16 mouse cellular contexts compared by ENCODE assay signal in genomic region chr2:92349589-92350425, GRCm38 (mm10). TPM values are rescaled to one million over a fixed set of nuclear protein-coding genes. Genes with fewer than 3 reads are reported as not detected.
DNase-seq lines count a peak whose midpoint lies in the region; ATAC-seq lines count a peak whose summit lies in the region.
"Had no signal": no experiment of that assay in that cellular context is flagged by ENCODE, and none has a peak within 500 bp of the region (broad histone marks: within the 10 kb centered on the region; RNA-seq: fewer than 3 reads in every experiment).

No protein-coding gene starts in this region.

- H3K4me2 ChIP-seq in hindbrain, embryonic 15.5 days = no peak overlapping the region
- no peak overlapping the region for H3K4me2 ChIP-seq in hindbrain, embryonic 13.5 days
- H3K4me2 ChIP-seq in liver, embryonic 15.5 days = no peak overlapping the region
- H3K4me2 ChIP-seq in liver, embryonic 11.5 days = no peak overlapping the region
- H3K4me2 ChIP-seq: embryonic facial prominence, embryonic 15.5 days; forebrain, embryonic 12.5 days; intestine, embryonic 15.5 days; midbrain, embryonic 13.5 days had no signal

- no peaks in the 10 kb centered on the region; the same call in 1 of the 2 replicates for H3K4me1 ChIP-seq in hindbrain, embryonic 15.5 days (replicated peaks)
- H3K4me1 ChIP-seq in hindbrain, embryonic 13.5 days (replicated peaks) = no peaks in the 10 kb centered on the region
- no peaks in the 10 kb centered on the region; the same call in 1 of the 2 replicates for H3K4me1 ChIP-seq in liver, embryonic 15.5 days (replicated peaks)
- no peaks in the 10 kb centered on the region for H3K4me1 ChIP-seq in liver, embryonic 11.5 days (replicated peaks; ENCODE audit: control insufficient read depth, insufficient read depth, low read length)
- H3K4me1 ChIP-seq: embryonic facial prominence, embryonic 15.5 days; intestine, embryonic 15.5 days had no signal

- DNase-seq in adrenal gland, adult 2 months = peak; percentile 89
- DNase-seq in adrenal gland, postnatal 4 days (ENCODE audit: low spot score in 2 of 2) = no peak
- DNase-seq in liver, embryonic 11.5 days (ENCODE audit: low spot score) = no peak
- DNase-seq in skeletal muscle tissue, adult 2 months (ENCODE audit: low read depth, low spot score) = peak; percentile 58
- DNase-seq in heart, postnatal 4 days = no peak
- DNase-seq: cerebellum, postnatal 36 days; gastrocnemius, postnatal 14 days; lung, adult 18-20 months had no signal

- peak overlapping the region; percentile 42 for H3K27ac ChIP-seq in hindbrain, embryonic 15.5 days (replicated peaks)
- no peak overlapping the region for H3K27ac ChIP-seq in hindbrain, embryonic 13.5 days
- no peak overlapping the region; the same call in 1 of the 2 replicates for H3K27ac ChIP-seq in liver, embryonic 15.5 days (replicated peaks)
- H3K27ac ChIP-seq in liver, embryonic 11.5 days (ENCODE audit: low read depth, low read length) = no peak overlapping the region; the same call in 1 of the 2 replicates
- H3K27ac ChIP-seq: embryonic facial prominence, embryonic 15.5 days; forebrain, embryonic 12.5 days; intestine, embryonic 15.5 days; macrophage; midbrain, embryonic 13.5 days had no signal

- 73% methylated on average over 6 of the region's 6 CpGs for WGBS in hindbrain, embryonic 15.5 days
- WGBS in hindbrain, embryonic 13.5 days = 79% methylated on average over 6 of the region's 6 CpGs
- 60% methylated on average over 6 of the region's 6 CpGs for WGBS in liver, embryonic 15.5 days (ENCODE audit: insufficient replicate concordance)
- 54% methylated on average over 6 of the region's 6 CpGs for whole genome bisulfite sequencing in liver, embryonic 11.5 days

- peaks cover 33% of the 10 kb centered on the region for H3K36me3 ChIP-seq in hindbrain, embryonic 15.5 days
- peaks cover 68% of the 10 kb centered on the region for H3K36me3 ChIP-seq in hindbrain, embryonic 13.5 days
- H3K36me3 ChIP-seq in liver, embryonic 15.5 days (replicated peaks) = no peaks in the 10 kb centered on the region
- peaks cover 11% of the 10 kb centered on the region; the same call in 1 of the 2 replicates for H3K36me3 ChIP-seq in liver, embryonic 11.5 days (ENCODE audit: control insufficient read depth, insufficient read depth, low read length)

- ATAC-seq in hindbrain, embryonic 15.5 days (ENCODE audit: low FRiP score, low read depth) = no peak
- no peak for ATAC-seq in hindbrain, embryonic 13.5 days (ENCODE audit: low FRiP score)
- 0 out of 2 replicates have a peak, but pooled peaks have one; percentile 22 for ATAC-seq in liver, embryonic 15.5 days (ENCODE audit: insufficient read depth)
- no peak for ATAC-seq in liver, embryonic 11.5 days (replicated peaks; ENCODE audit: low FRiP score)
- ATAC-seq: intestine, embryonic 15.5 days; midbrain, embryonic 13.5 days had no signal

- H3K4me3 ChIP-seq in hindbrain, embryonic 15.5 days = no peak overlapping the region
- H3K4me3 ChIP-seq in hindbrain, embryonic 13.5 days = no peak overlapping the region
- no peak overlapping the region for H3K4me3 ChIP-seq in liver, embryonic 15.5 days (replicated peaks)
- no peak overlapping the region for H3K4me3 ChIP-seq in liver, embryonic 11.5 days (ENCODE audit: low read depth, low read length)
- H3K4me3 ChIP-seq: embryonic facial prominence, embryonic 15.5 days; forebrain, embryonic 12.5 days; intestine, embryonic 15.5 days; midbrain, embryonic 13.5 days had no signal

- H3K9ac ChIP-seq in hindbrain, embryonic 15.5 days = no peak overlapping the region
- H3K9ac ChIP-seq in hindbrain, embryonic 13.5 days = no peak overlapping the region
- H3K9ac ChIP-seq in liver, embryonic 15.5 days = no peak overlapping the region
- no peak overlapping the region for H3K9ac ChIP-seq in liver, embryonic 11.5 days (ENCODE audit: low read depth, low read length)
- H3K9ac ChIP-seq: embryonic facial prominence, embryonic 15.5 days; forebrain, embryonic 12.5 days; intestine, embryonic 15.5 days; midbrain, embryonic 13.5 days had no signal

- no peaks in the 10 kb centered on the region for H3K9me3 ChIP-seq in hindbrain, embryonic 15.5 days
- no peaks in the 10 kb centered on the region for H3K9me3 ChIP-seq in hindbrain, embryonic 13.5 days
- H3K9me3 ChIP-seq in liver, embryonic 15.5 days (replicated peaks) = no peaks in the 10 kb centered on the region
- H3K9me3 ChIP-seq in liver, embryonic 11.5 days (ENCODE audit: control insufficient read depth, low read length) = no peaks in the 10 kb centered on the region
- H3K9me3 ChIP-seq: embryonic facial prominence, embryonic 15.5 days; forebrain, embryonic 12.5 days; intestine, embryonic 15.5 days; midbrain, embryonic 13.5 days had no signal

- no peaks in the 10 kb centered on the region for H3K27me3 ChIP-seq in hindbrain, embryonic 15.5 days
- no peaks in the 10 kb centered on the region for H3K27me3 ChIP-seq in hindbrain, embryonic 13.5 days
- no peaks in the 10 kb centered on the region for H3K27me3 ChIP-seq in liver, embryonic 15.5 days
- H3K27me3 ChIP-seq in liver, embryonic 11.5 days (replicated peaks; ENCODE audit: control insufficient read depth, insufficient read depth, low read length) = no peaks in the 10 kb centered on the region
- H3K27me3 ChIP-seq: embryonic facial prominence, embryonic 15.5 days; forebrain, embryonic 12.5 days; intestine, embryonic 15.5 days; midbrain, embryonic 13.5 days had no signal

RNA-seq across cellular contexts. Expression of gene Pex16, which starts 24.7 kb away (rescaled TPM):
- 100 to 1,000 TPM; 102 to 212 TPM for total RNA-seq in adrenal gland, adult 2 months (2021)
- 199 and 254 TPM in 2 replicates for polyA plus RNA-seq in adrenal gland, adult 2 months (2012; rRNA removed)
- total RNA-seq in adrenal gland, postnatal 4 days (2021) = 100 to 1,000 TPM; 133 to 150 TPM
- 37.3 and 40.1 TPM in 2 replicates for polyA plus RNA-seq in hindbrain, embryonic 15.5 days (2015; fragmentation: Nextera tagmentation; extraction: Ambion mirVana)
- 35.7 and 35.8 TPM in 2 replicates for polyA plus RNA-seq in hindbrain, embryonic 13.5 days (2015; fragmentation: Nextera tagmentation; extraction: Ambion mirVana)
- 22.4 and 26.2 TPM in 2 replicates for polyA plus RNA-seq in liver, embryonic 15.5 days (2015; fragmentation: Nextera tagmentation; extraction: Ambion mirVana)
- 26.3 and 29.3 TPM in 2 replicates for polyA plus RNA-seq in liver, embryonic 11.5 days (2014; fragmentation: Nextera tagmentation; extraction: Ambion mirVana)
- total RNA-seq in heart, postnatal 4 days (2021) = 10 to 100 TPM; 20.8 to 22.2 TPM

RNA-seq across cellular contexts. Expression of gene Large2, which starts 24.9 kb away (rescaled TPM):
- total RNA-seq in adrenal gland, adult 2 months (2021) = 1 to 10 TPM in 1 of 2 experiments, under 1 TPM in 1; 0.45 to 1.4 TPM
- 1.3 and 2.2 TPM in 2 replicates for polyA plus RNA-seq in adrenal gland, adult 2 months (2012; rRNA removed)
- total RNA-seq in adrenal gland, postnatal 4 days (2021) = 10 to 100 TPM in 1 of 2 experiments, 1 to 10 TPM in 1; 4.7 to 12.0 TPM
- 1.5 TPM in 2 replicates for polyA plus RNA-seq in hindbrain, embryonic 15.5 days (2015; fragmentation: Nextera tagmentation; extraction: Ambion mirVana)
- polyA plus RNA-seq in hindbrain, embryonic 13.5 days (2015; fragmentation: Nextera tagmentation; extraction: Ambion mirVana) = 1.6 and 2.4 TPM in 2 replicates
- polyA plus RNA-seq in liver, embryonic 15.5 days (2015; fragmentation: Nextera tagmentation; extraction: Ambion mirVana) = 2.4 and 3.5 TPM in 2 replicates
- polyA plus RNA-seq in liver, embryonic 11.5 days (2014; fragmentation: Nextera tagmentation; extraction: Ambion mirVana) = 4.2 and 5.4 TPM in 2 replicates
- under 1 TPM; 0.29 to 0.70 TPM for total RNA-seq in heart, postnatal 4 days (2021)
- polyA plus RNA-seq: macrophage had no signal

RNA-seq across cellular contexts. Expression of gene 1700029I15Rik, which starts 32.5 kb away (rescaled TPM):
- total RNA-seq in adrenal gland, adult 2 months (2021) = 10 to 100 TPM in 1 of 2 experiments, 1 to 10 TPM in 1; 4.9 to 14.6 TPM
- 10.5 and 15.0 TPM in 2 replicates for polyA plus RNA-seq in adrenal gland, adult 2 months (2012; rRNA removed)
- 10 to 100 TPM; 13.8 to 13.9 TPM for total RNA-seq in adrenal gland, postnatal 4 days (2021)
- polyA plus RNA-seq in hindbrain, embryonic 15.5 days (2015; fragmentation: Nextera tagmentation; extraction: Ambion mirVana) = 7.8 and 8.8 TPM in 2 replicates
- 6.3 and 6.9 TPM in 2 replicates for polyA plus RNA-seq in hindbrain, embryonic 13.5 days (2015; fragmentation: Nextera tagmentation; extraction: Ambion mirVana)
- polyA plus RNA-seq in liver, embryonic 15.5 days (2015; fragmentation: Nextera tagmentation; extraction: Ambion mirVana) = 1.4 and 1.5 TPM in 2 replicates
- 0.81 and 1.7 TPM in 2 replicates for polyA plus RNA-seq in liver, embryonic 11.5 days (2014; fragmentation: Nextera tagmentation; extraction: Ambion mirVana)
- 1 to 10 TPM; 1.2 to 1.7 TPM for total RNA-seq in heart, postnatal 4 days (2021)

RNA-seq across cellular contexts. Expression of gene Mapk8ip1, which starts 51.3 kb away (rescaled TPM):
- 10 to 100 TPM; 30.2 to 34.9 TPM for total RNA-seq in adrenal gland, adult 2 months (2021)
- polyA plus RNA-seq in adrenal gland, adult 2 months (2012; rRNA removed) = 60.9 and 67.1 TPM in 2 replicates
- 10 to 100 TPM; 48.9 to 52.3 TPM for total RNA-seq in adrenal gland, postnatal 4 days (2021)
- 162 and 178 TPM in 2 replicates for polyA plus RNA-seq in hindbrain, embryonic 15.5 days (2015; fragmentation: Nextera tagmentation; extraction: Ambion mirVana)
- polyA plus RNA-seq in hindbrain, embryonic 13.5 days (2015; fragmentation: Nextera tagmentation; extraction: Ambion mirVana) = 111 and 112 TPM in 2 replicates
- 1.8 and 1.9 TPM in 2 replicates for polyA plus RNA-seq in liver, embryonic 15.5 days (2015; fragmentation: Nextera tagmentation; extraction: Ambion mirVana)
- 4.9 and 6.3 TPM in 2 replicates for polyA plus RNA-seq in liver, embryonic 11.5 days (2014; fragmentation: Nextera tagmentation; extraction: Ambion mirVana)
- total RNA-seq in heart, postnatal 4 days (2021) = 1 to 10 TPM; 7.9 to 8.1 TPM

Comparison
In these comparisons a context has a peak if more than half of its experiments do, and no peak if none do; other contexts are left out.
1. DNase-seq: peak in adrenal gland, adult 2 months (single experiment) and skeletal muscle tissue, adult 2 months (single experiment); none in adrenal gland, postnatal 4 days (0 of 2), liver, embryonic 11.5 days (single experiment) and heart, postnatal 4 days (single experiment).